Mouse (Mus musculus) lung, embryonic 16.5 days (tissue): ENCODE measurements around the gene Tyw5. TPM values are rescaled to one million over a fixed set of nuclear protein-coding genes. Genes with fewer than 3 reads are reported as not detected.

Experiments
- ATAC-seq: fragments of 200-750 bp; cut with Nextera tagmentation; 2 replicates; pipeline ENCODE4 v1.8.0; 2017; ENCODE audit warnings: low read depth, mild to moderate bottlenecking, moderate library complexity
- H3K27ac ChIP-seq: fragments of 300-500 bp; sonication (generic); 2 replicates; pipeline ENCODE4 v1.5.1; 2014; ENCODE audit warnings: mild to moderate bottlenecking, control low read depth, low read length
- H3K27me3 ChIP-seq: fragments of 300-500 bp; sonication (generic); 2 replicates; pipeline ENCODE4 v1.6.1; 2014; ENCODE audit warnings: low read depth, low read length, mixed read lengths; ENCODE audit not compliant: control insufficient read depth, insufficient read depth
- H3K36me3 ChIP-seq: fragments of 300-500 bp; sonication (generic); 2 replicates; pipeline ENCODE4 v1.6.1; 2014; ENCODE audit warnings: low read length; ENCODE audit not compliant: control insufficient read depth, insufficient read depth
- H3K4me1 ChIP-seq: fragments of 300-500 bp; sonication (generic); replicated peaks from 2 replicates; pipeline ENCODE4 v1.6.1; 2014; ENCODE audit warnings: low read length, mixed read lengths; ENCODE audit not compliant: control insufficient read depth, insufficient read depth
- H3K4me2 ChIP-seq: fragments of 300-500 bp; sonication (generic); 2 replicates; pipeline ENCODE4 v1.6.1; 2014; ENCODE audit warnings: low read depth, low read length, control low read depth
- H3K4me3 ChIP-seq: fragments of 300-500 bp; sonication (generic); 2 replicates; pipeline ENCODE4 v1.5.1; 2014; ENCODE audit warnings: mild to moderate bottlenecking, low read length, control low read depth
- H3K9ac ChIP-seq: fragments of 300-500 bp; sonication (generic); 2 replicates; pipeline ENCODE4 v1.6.1; 2014; ENCODE audit warnings: low read length, control low read depth
- H3K9me3 ChIP-seq: fragments of 300-500 bp; sonication (generic); 2 replicates; pipeline ENCODE4 v1.6.1; 2016; ENCODE audit warnings: low read length; ENCODE audit not compliant: control insufficient read depth
- WGBS: fragments of 180-500 bp; shearing (Covaris S2); extraction: QIAGEN DNeasy Blood & Tissue Kit; methylation state at CpG from one replicate; pipeline ENCODE4 v1.1.7; 2014; 5-methylcytosine and 5-hydroxymethylcytosine counted together
- polyA plus RNA-seq: library from polyadenylated mRNA; unstranded; fragments of >200 nt; fragmentation: Nextera tagmentation; extraction: Ambion mirVana; gene quantifications from 2 replicates; pipeline ENCODE4 v1.2.1, GENCODE M21; 2015

The Tyw5 gene
- 34.0 and 35.0 TPM in 2 replicates for polyA plus RNA-seq

DNA sequence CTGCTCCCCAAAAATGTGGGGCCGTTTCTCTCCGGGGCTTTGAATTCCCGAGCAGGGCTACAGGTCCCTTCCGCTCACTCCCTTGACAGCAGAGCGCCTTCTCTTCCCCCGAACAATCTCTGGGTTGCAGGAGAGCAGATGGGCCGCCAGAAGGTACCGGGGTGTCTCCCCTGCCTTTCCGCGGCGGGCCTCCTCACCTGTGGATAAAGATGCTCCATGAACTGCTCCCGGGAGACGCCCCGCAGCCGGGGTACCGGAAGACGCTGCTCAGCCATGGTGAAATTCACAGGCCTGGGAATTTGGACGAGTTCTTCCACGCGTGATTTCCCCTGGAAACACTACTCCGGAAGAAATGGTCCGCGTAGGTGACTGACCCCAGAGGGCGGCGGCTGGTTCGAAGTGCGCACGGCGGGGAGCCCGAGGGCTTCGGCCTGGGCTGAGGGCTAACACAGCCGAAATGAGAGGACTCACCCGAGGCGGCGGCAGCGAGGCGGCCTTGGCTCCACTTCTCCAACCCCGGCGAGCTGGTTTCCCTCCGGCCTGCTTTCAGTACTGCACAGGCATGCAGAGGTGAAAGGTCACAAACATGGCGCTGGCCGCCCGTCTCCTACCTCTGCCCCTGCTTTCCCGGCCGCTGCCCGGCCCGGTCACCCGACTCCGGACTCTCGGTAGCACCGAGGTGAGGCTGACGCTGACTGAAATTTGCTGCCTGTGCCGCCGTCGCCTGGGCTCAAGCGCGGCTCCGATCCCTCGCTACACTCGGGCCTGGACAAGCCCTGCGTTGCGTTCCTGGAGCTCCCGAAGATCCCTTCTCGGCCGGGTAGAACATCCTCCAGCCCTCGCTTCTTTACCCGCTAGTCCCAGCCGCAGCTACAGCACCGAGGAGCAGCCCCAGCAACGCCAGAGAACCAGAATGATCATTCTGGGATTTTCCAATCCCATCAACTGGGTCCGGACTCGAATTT, at the start of gene Tyw5, which contains the start of gene Maip1:
Gene Tyw5, minus strand, starts transcription at position 915 of the 965 bp plus-strand sequence.
Gene Maip1, plus strand, starts transcription at position 142 of the 965 bp plus-strand sequence.
- Histone ChIP-seq H3K27ac (peak within 1 kb of the TSS; percentile 97), H3K36me3 (no peaks in the 10 kb centered on the region), H3K9me3 (no peaks in the 10 kb centered on the region), H3K9ac (peak within 1 kb of the TSS; percentile 98), H3K4me3 (peak within 1 kb of the TSS; percentile 85), H3K27me3 (no peaks in the 10 kb centered on the region), H3K4me1 (peaks cover 20% of the 10 kb centered on the region), H3K4me2 (peak within 1 kb of the TSS; percentile 50)
- WGBS, result under 1% methylated on average over 72 of the region's 72 CpGs
- peak; percentile 93 for ATAC-seq

DNA sequence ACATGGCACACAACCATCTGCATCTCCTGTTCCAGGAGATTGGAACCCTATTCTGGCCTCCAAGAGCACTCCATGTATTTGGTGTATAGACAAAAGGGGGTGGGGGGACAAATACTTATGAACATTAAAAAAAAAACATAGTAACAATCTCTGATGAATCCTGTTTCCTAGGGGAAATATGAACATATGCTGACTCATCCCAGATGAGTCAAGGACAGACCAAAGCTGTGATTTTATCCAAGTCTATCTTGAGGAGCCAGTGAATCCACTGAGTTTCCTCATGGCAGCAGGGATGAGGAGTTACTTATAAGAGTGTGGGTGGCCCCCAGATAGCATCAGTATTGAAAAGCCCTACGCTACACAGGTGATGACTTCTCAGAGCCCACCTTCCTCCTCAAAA, 43.3 kb upstream of the Tyw5 start:
- Histone ChIP-seq H3K36me3 (no peaks in the 10 kb centered on the region), H3K4me3 (no peak overlapping the region), H3K9ac (no peak overlapping the region), H3K4me2 (no peak overlapping the region), H3K27me3 (no peaks in the 10 kb centered on the region), H3K9me3 (no peaks in the 10 kb centered on the region), H3K4me1 (no peaks in the 10 kb centered on the region), H3K27ac (no peak overlapping the region)
- 88% methylated on average over 1 of the region's 1 CpGs for WGBS
- ATAC-seq, result no peak

DNA sequence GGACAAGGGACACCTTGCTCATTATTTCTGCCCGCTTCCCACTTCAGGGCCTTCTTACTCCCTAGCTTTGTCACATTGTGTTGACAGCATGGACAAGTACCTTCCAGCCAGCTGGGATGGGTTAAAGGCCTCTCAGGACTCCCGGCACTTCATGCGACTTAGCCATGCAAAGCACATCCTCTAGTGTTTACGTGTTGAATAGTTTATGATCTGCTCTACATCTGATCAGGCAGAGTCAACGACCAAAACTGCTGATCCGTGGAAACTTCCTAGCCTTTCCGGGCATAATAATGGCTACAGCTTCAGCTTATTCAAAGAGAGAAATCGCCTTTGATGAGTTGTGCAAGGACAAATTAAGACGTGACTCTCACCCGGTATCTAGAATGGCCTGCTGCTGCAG, 38.8 kb upstream of the Tyw5 start:
- no peak overlapping the region for H3K27ac ChIP-seq
- H3K36me3 ChIP-seq, result no peaks in the 10 kb centered on the region
- H3K4me2 ChIP-seq, result no peak overlapping the region
- H3K4me1 ChIP-seq, result no peaks in the 10 kb centered on the region
- WGBS, result 57% methylated on average over 10 of the region's 10 CpGs
- no peaks in the 10 kb centered on the region for H3K27me3 ChIP-seq
- no peaks in the 10 kb centered on the region for H3K9me3 ChIP-seq
- ATAC-seq, result no peak
- H3K4me3 ChIP-seq, result no peak overlapping the region
- H3K9ac ChIP-seq, result no peak overlapping the region

DNA sequence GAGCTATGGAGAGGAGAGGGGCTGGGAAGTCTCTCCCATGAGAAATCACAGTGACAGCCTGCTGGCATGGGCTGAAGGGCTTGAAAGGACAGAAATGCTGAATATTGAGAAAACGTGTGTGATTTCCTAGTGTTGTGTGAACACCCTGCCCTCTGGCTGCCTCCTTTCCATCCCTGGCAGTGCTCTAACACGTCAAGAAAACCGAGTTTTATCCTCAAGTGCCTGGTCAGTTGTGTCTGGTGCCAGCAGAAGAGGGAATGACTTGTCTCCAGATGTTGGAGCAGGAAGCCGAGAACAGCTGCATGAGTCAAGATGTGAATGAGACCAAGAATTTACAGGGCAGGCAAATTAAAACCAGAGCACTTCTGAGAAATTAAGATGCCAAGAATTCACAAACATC, 33.9 kb upstream of the Tyw5 start:
- no peak overlapping the region for H3K4me2 ChIP-seq
- no peaks in the 10 kb centered on the region for H3K9me3 ChIP-seq
- H3K36me3 ChIP-seq, result no peaks in the 10 kb centered on the region
- no peak overlapping the region for H3K9ac ChIP-seq
- no peak overlapping the region for H3K4me3 ChIP-seq
- H3K4me1 ChIP-seq, result peaks cover 4% of the 10 kb centered on the region
- WGBS, result 38% methylated on average over 4 of the region's 4 CpGs
- no peaks in the 10 kb centered on the region for H3K27me3 ChIP-seq
- peak; percentile 56; the same call in 1 of the 2 replicates for ATAC-seq
- H3K27ac ChIP-seq, result no peak overlapping the region

DNA sequence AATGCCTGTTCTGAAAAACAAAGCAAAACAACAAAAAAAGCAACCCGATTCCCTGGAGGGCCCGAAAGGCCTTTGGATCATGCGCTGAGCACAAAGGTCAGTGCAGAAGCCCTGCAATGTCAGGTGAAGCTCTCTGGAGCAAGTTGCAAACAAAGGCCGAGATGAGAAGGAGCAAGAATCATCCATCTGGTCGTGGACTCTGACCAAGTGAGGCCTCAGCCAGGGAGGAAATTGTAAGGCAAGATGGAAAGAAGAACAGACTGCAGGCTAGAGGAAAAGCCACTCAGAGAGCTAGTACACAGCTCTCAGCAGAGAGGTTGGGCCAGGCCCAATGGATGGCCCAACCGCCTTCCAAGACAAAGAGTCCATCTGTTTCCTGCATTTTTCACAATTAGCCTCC, 32.1 kb upstream of the Tyw5 start:
- Histone ChIP-seq H3K9me3 (no peaks in the 10 kb centered on the region), H3K4me1 (peaks cover 5% of the 10 kb centered on the region), H3K27ac (no peak overlapping the region), H3K36me3 (no peaks in the 10 kb centered on the region), H3K4me2 (no peak overlapping the region), H3K9ac (no peak overlapping the region), H3K27me3 (no peaks in the 10 kb centered on the region), H3K4me3 (no peak overlapping the region)
- no peak for ATAC-seq
- 72% methylated on average over 6 of the region's 6 CpGs for WGBS

DNA sequence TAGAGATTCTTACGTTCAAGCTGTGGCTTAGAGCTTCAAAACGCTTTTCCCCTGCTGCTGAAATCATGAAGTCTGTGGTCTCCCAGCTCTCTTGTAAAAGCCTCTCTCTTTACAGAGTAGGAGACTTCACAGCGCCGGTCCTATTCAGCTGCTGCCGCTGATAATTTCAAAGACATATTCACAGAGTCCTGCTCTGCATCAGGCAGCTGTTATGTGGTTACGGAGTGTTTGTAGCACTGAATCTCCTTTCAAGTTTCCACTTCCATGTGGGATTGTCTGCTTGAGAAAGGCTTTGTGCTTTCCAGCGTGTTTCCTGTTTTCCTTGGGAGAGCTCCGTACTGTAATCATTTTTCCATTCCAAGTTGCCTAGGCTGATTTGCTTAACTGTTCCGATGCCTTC, 30.1 kb upstream of the Tyw5 start:
- peak overlapping the region; percentile 63 for H3K9ac ChIP-seq
- no peaks in the 10 kb centered on the region for H3K9me3 ChIP-seq
- no peaks in the 10 kb centered on the region for H3K27me3 ChIP-seq
- ATAC-seq, result peak; percentile 49
- H3K4me3 ChIP-seq, result peak overlapping the region; percentile 43
- 16% methylated on average over 9 of the region's 9 CpGs for WGBS
- H3K36me3 ChIP-seq, result no peaks in the 10 kb centered on the region
- peak overlapping the region; percentile 62 for H3K4me2 ChIP-seq
- peak overlapping the region; percentile 76 for H3K27ac ChIP-seq
- peaks cover 5% of the 10 kb centered on the region for H3K4me1 ChIP-seq

DNA sequence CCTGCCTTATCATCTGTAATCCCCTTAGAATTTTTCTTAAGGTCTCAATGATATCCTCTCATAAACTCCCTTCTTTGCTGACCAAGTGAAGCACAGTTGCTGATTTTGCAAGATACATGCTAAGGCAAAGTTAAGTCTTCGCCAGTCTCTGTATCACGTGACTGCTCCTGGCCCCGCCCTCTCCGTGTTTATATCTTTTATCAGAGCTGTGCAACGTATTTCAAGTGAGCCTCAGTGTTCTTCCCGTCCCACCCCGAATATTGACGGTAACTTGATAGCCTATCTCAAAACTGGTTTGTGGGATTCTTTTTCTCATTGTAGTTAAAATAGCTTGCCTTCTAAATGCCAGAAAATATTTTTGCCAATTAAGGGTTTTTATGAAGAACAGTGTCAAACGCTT, 29.5 kb upstream of the Tyw5 start:
- no peaks in the 10 kb centered on the region for H3K27me3 ChIP-seq
- H3K4me3 ChIP-seq, result peak overlapping the region; percentile 43
- peak overlapping the region; percentile 62 for H3K4me2 ChIP-seq
- H3K9me3 ChIP-seq, result no peaks in the 10 kb centered on the region
- H3K36me3 ChIP-seq, result no peaks in the 10 kb centered on the region
- peak; percentile 83 for ATAC-seq
- peak overlapping the region; percentile 63 for H3K9ac ChIP-seq
- peak overlapping the region; percentile 76 for H3K27ac ChIP-seq
- peaks cover 5% of the 10 kb centered on the region for H3K4me1 ChIP-seq
- WGBS, result 25% methylated on average over 9 of the region's 9 CpGs

DNA sequence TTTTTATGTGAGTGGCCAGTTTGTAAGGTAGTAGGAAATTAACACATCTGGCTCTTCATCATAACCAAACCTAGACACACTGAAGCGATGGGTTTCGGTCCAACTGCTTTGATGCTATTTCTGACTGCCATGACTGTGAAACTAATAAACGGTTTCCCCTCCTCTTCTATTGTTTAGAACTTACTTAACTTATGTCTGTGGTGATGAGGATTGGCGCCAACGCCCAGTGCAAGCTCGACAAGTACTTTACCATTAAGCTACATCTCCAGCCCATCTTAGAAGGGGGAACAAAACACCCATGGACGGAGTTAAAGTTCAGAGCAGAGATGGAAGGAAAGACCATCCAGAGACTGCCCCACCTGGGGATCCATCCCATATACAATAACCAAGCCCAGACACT, 26.2 kb upstream of the Tyw5 start:
- no peak overlapping the region for H3K9ac ChIP-seq
- 79% methylated on average over 7 of the region's 7 CpGs for WGBS
- H3K36me3 ChIP-seq, result no peaks in the 10 kb centered on the region
- no peaks in the 10 kb centered on the region for H3K27me3 ChIP-seq
- H3K4me2 ChIP-seq, result no peak overlapping the region
- no peak for ATAC-seq
- H3K9me3 ChIP-seq, result no peaks in the 10 kb centered on the region
- H3K4me1 ChIP-seq, result peaks cover 11% of the 10 kb centered on the region
- H3K27ac ChIP-seq, result no peak overlapping the region
- no peak overlapping the region for H3K4me3 ChIP-seq

DNA sequence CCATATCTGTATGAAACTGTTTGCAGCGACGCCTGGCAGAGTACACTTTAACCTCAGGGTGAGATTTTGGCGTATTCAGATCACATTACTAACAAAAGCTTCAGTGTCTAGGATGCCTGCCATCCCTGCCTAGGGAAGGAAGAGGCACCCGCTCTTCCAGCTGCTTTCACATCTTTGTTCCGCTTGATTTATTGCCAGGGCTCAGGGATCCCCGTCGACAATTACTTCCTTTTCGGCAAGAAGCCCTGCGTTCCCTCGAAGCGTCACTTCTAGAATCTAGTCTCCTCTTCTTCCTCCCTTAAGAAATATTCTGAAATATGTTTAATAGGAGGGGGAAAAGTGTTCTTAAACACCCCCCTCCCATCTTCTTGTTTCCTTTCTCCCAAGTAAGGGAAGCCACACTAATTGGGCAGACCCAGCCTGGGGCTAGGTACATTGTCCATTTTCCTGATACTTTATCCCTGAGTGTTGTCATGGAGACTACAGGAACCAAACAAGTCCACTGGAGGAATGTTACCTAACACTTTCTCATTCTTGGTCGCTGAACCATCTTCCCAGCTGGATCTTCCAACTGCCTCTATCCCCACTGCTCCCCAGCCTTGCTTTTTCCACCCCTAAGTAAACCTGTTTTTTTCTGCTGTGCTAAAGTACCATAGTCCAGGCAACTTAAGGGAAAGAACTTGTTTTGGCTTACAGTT, 23.0 kb upstream of the Tyw5 start:
- Histone ChIP-seq H3K4me2 (peak overlapping the region; percentile 26), H3K9me3 (no peaks in the 10 kb centered on the region), H3K4me3 (no peak overlapping the region), H3K27ac (no peak overlapping the region), H3K36me3 (no peaks in the 10 kb centered on the region), H3K9ac (no peak overlapping the region), H3K27me3 (no peaks in the 10 kb centered on the region), H3K4me1 (peaks cover 6% of the 10 kb centered on the region; the same call in 1 of the 2 replicates)
- 15% methylated on average over 12 of the region's 12 CpGs for WGBS
- peak; percentile 56 for ATAC-seq
